Mouse (Mus musculus) thymus, adult 2 months (tissue): ENCODE data around the gene Wasf3. TPM values are rescaled to one million over a fixed set of nuclear protein-coding genes. Genes with fewer than 3 reads are reported as not detected.

ENCODE experiments used
- DNase-seq: peaks from one replicate; pipeline ENCODE4 v3.0.0; 2021
- H3K27ac ChIP-seq: fragments of 200-500 bp; 2 replicates; pipeline ENCODE4 v1.5.1; 2012; ENCODE audit warnings: low read length, control low read depth; ENCODE audit not compliant: control insufficient read depth, insufficient read depth
- H3K27me3 ChIP-seq: fragments of 200-500 bp; 2 replicates; pipeline ENCODE4 v1.6.1; 2012; ENCODE audit warnings: mild to moderate bottlenecking, low read length, moderate library complexity, mixed read lengths; ENCODE audit not compliant: control insufficient read depth, insufficient read depth
- H3K36me3 ChIP-seq: fragments of 200-500 bp; 2 replicates; pipeline ENCODE4 v1.6.1; 2012; ENCODE audit warnings: mild to moderate bottlenecking, low read length, moderate library complexity; ENCODE audit not compliant: control insufficient read depth, insufficient read depth
- H3K4me1 ChIP-seq: fragments of 200-500 bp; replicated peaks from 2 replicates; pipeline ENCODE4 v1.6.1; 2012; ENCODE audit warnings: low read length; ENCODE audit not compliant: control insufficient read depth, insufficient read depth
- H3K4me3 ChIP-seq: fragments of 200-500 bp; 2 replicates; pipeline ENCODE4 v1.5.1; 2012; ENCODE audit warnings: mild to moderate bottlenecking, low read length, control low read depth, moderate library complexity; ENCODE audit not compliant: control insufficient read depth, insufficient read depth
- CTCF ChIP-seq: fragments of 200-500 bp; IDR thresholded peaks from 2 replicates; pipeline ENCODE4 v1.5.1; 2012; ENCODE audit warnings: mild to moderate bottlenecking, control low read depth, low read length, moderate library complexity, borderline replicate concordance; ENCODE audit not compliant: control insufficient read depth, poor library complexity, insufficient read depth; ENCODE audit errors: extremely low read depth
- POLR2A ChIP-seq: fragments of 200-500 bp; IDR thresholded peaks from 2 replicates; pipeline ENCODE4 v1.6.1; 2012; ENCODE audit warnings: mild to moderate bottlenecking, low read length, control low read depth, moderate library complexity; ENCODE audit not compliant: control insufficient read depth, poor library complexity, insufficient read depth; ENCODE audit errors: extremely low read depth
- WGBS: fragments of 180-500 bp; shearing (Covaris S2); methylation state at CpG from one replicate; pipeline ENCODE4 v1.1.7; 2018; 5-methylcytosine and 5-hydroxymethylcytosine counted together
- polyA plus RNA-seq: library from polyadenylated mRNA; depleted of rRNA; stranded (reverse); fragments of >200 nt; gene quantifications from 2 replicates; pipeline ENCODE4 v1.2.3, GENCODE M21; 2012

The Wasf3 gene
- polyA plus RNA-seq, 1 experiment = 0.97 TPM

GRCm38 (mm10) chr5:146408604-146409003 lies 23.8 kb downstream of the Wasf3 start:
- 95% methylated on average over 8 of the region's 8 CpGs for WGBS
- Histone ChIP-seq H3K27me3 (no peaks in the 10 kb centered on the region), H3K4me1 (no peaks in the 10 kb centered on the region), H3K27ac (no peak overlapping the region), H3K36me3 (no peaks in the 10 kb centered on the region), H3K4me3 (no peak overlapping the region)
- no peak for DNase-seq
- no peak for TF ChIP-seq CTCF

DNA sequence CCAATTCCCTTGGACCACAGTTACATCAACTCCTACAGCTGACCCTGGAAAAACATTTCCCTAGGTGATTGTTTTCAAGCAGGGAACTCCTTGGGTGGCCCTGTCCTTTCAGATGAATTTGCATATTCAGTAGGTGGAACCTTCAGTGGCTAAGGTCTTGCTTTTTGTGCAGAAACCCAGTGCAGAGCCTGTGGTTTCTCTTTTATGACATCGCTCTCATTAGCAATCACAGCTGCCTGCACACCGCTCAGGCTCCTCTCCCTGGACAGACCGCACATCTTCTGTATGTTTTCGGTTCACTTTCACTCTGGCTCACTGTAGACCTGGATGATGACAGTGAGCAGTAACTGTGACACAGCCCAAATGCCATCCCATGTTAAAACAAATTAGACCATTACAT lies 26.0 kb downstream of the Wasf3 start:
- H3K36me3 ChIP-seq = no peaks in the 10 kb centered on the region
- WGBS = 87% methylated on average over 4 of the region's 4 CpGs
- no peak overlapping the region for H3K4me3 ChIP-seq
- no peaks in the 10 kb centered on the region for H3K4me1 ChIP-seq
- no peak overlapping the region for H3K27ac ChIP-seq
- no peaks in the 10 kb centered on the region for H3K27me3 ChIP-seq
- TF ChIP-seq CTCF (no peak), POLR2A (no peak)
- no peak for DNase-seq

DNA sequence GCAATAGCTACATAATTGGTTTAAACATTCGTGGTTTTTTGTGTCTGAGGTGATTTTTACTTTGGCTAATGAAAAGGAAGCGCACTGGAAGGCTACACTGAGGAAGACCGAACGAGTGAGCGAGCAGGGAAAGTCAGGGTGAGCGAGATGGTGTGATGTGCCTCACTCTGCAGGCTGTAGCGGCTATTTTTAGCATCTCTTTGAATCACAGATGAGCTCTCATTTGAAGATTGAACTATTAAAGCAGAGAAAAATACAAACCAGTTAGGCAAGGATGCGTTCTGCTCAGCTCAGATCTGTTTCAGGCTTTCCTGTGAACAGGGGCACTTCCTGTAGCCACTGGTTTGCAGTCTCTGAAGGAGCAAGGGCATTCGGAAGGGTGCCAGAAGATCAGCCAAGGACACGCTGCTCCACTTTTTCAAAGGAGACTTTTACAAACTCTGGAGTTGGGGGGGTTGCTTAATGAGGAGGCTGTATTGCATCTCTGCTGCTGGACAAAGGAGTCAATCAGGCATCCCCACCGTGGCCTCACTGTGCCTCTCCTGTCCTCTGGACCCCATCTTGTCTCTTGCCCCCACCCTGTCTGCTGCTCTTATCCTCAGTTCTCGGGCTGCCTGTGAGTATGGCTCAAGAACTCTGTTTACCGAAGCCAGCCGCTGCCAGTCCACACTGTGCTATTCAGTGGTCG lies 28.1 kb downstream of the Wasf3 start:
- H3K36me3 ChIP-seq = no peaks in the 10 kb centered on the region
- TF ChIP-seq POLR2A = no peak
- TF ChIP-seq CTCF = no peak
- no peaks in the 10 kb centered on the region for H3K4me1 ChIP-seq
- H3K27me3 ChIP-seq = no peaks in the 10 kb centered on the region
- no peak for DNase-seq
- H3K4me3 ChIP-seq = no peak overlapping the region
- no peak overlapping the region for H3K27ac ChIP-seq
- 76% methylated on average over 15 of the region's 15 CpGs for WGBS

- no peaks in the 10 kb centered on the region for H3K27me3 ChIP-seq
- no peak overlapping the region for H3K4me3 ChIP-seq
- H3K4me1 ChIP-seq = no peaks in the 10 kb centered on the region
- H3K27ac ChIP-seq = no peak overlapping the region
- TF ChIP-seq CTCF (no peak), POLR2A (no peak)
- WGBS = 78% methylated on average over 4 of the region's 4 CpGs
- no peaks in the 10 kb centered on the region for H3K36me3 ChIP-seq
- DNase-seq = no peak
Observed at GRCm38 (mm10) chr5:146414611-146415010, 29.8 kb downstream of the Wasf3 start.

GRCm38 (mm10) chr5:146415218-146415617 lies 30.4 kb downstream of the Wasf3 start:
- H3K27me3 ChIP-seq = no peaks in the 10 kb centered on the region
- H3K36me3 ChIP-seq = no peaks in the 10 kb centered on the region
- 93% methylated on average over 12 of the region's 12 CpGs for WGBS
- TF ChIP-seq CTCF (no peak), POLR2A (no peak)
- no peak overlapping the region for H3K27ac ChIP-seq
- DNase-seq = no peak
- no peak overlapping the region for H3K4me3 ChIP-seq
- no peaks in the 10 kb centered on the region for H3K4me1 ChIP-seq

DNA sequence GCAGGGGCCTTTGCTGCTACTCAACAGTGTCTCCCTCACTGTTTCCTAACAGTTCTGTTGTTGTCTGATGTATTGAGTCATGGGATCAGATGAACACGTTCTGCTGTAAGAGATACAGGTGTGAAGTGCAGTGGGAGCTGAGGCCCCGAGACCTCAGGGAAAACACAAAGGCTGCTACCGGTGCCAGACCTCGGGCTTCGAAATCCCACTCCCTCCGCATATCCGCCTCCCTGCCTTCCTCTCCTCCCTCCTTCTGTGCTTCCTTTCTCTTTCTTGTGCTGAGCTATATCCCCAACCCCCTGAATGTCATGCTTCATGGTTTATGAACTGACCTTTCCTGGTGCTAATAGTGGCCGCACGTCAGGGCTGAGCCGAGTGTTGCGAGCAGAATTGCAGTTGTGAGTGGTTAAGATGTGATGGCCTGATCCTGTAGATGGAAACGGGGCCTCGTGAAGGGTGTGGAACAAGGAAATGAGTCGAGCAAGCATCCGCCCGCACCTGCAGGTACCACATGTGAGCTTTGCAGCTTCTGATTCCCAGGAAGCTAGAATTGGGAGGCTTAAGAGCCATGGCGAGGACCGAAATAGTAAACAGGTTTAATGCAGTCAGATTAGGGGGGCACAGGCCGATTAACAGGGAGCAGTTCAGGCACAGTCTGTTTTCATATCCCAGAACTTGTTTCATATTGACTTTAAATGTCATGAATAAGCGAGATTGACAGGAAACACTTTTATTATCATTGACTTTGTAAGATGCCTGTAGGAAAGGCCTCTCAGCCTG lies 31.7 kb downstream of the Wasf3 start:
- Histone ChIP-seq H3K4me1 (no peaks in the 10 kb centered on the region), H3K36me3 (no peaks in the 10 kb centered on the region), H3K27me3 (no peaks in the 10 kb centered on the region), H3K4me3 (no peak overlapping the region), H3K27ac (no peak overlapping the region)
- 76% methylated on average over 20 of the region's 20 CpGs for WGBS
- TF ChIP-seq POLR2A = no peak
- no peak for TF ChIP-seq CTCF
- DNase-seq = no peak
